Mouse (Mus musculus) ES-E14 (cell line): ENCODE measurements at regions not wholly inside any gene's neighbourhood (a gene's known extent, or its start where the extent isn't known, plus 50 kb on each side); places are given as distances from the start of the nearest gene placed in this dataset.

Experiments used
- DNase-seq: peaks from one replicate; pipeline ENCODE4 v3.0.0-alpha.2; 2013; ENCODE audit warnings: low read depth, low spot score
- H3K27ac ChIP-seq: 2 replicates; pipeline ENCODE4 v1.5.1; 2012; ENCODE audit warnings: low read depth, mild to moderate bottlenecking, low read length, moderate library complexity, mixed read lengths; ENCODE audit not compliant: poor library complexity, insufficient read depth, severe bottlenecking
- H3K36me3 ChIP-seq: 2 replicates; pipeline ENCODE4 v1.6.1; 2012; ENCODE audit warnings: mild to moderate bottlenecking, low read length, moderate library complexity, mixed read lengths; ENCODE audit not compliant: control insufficient read depth, poor library complexity, insufficient read depth, severe bottlenecking
- H3K4me1 ChIP-seq, 2 experiments: fragments of 150-350 bp in 1 of 2; sonication (generic) in 1 of 2; 2 replicates each; pipeline ENCODE4 v1.6.1; 2012; ENCODE audit warnings: low read length in 2 of 2, mild to moderate bottlenecking in 1 of 2, mixed read lengths in 1 of 2; ENCODE audit not compliant: control insufficient read depth in 2 of 2, insufficient read depth in 2 of 2, poor library complexity in 1 of 2
- H3K4me3 ChIP-seq, 2 experiments: fragments of 150-350 bp in 1 of 2; sonication (generic) in 1 of 2; 2 replicates each; pipeline ENCODE4 v1.5.1; 2012; ENCODE audit warnings: low read length in 2 of 2, low read depth in 1 of 2, mild to moderate bottlenecking in 1 of 2, mixed read lengths in 1 of 2; ENCODE audit not compliant: insufficient read depth in 1 of 2, poor library complexity in 1 of 2, severe bottlenecking in 1 of 2
- H3K9ac ChIP-seq: 2 replicates; pipeline ENCODE4 v1.6.1; 2012; ENCODE audit warnings: low read depth, mild to moderate bottlenecking, low read length, mixed read lengths; ENCODE audit not compliant: poor library complexity, insufficient read depth, severe bottlenecking
- H3K9me3 ChIP-seq: fragments of 150-350 bp; sonication (generic); 2 replicates; pipeline ENCODE4 v1.6.1; 2012; ENCODE audit warnings: low read depth, mild to moderate bottlenecking, low read length; ENCODE audit not compliant: control insufficient read depth, insufficient read depth
- CHD2 ChIP-seq: IDR thresholded peaks from 2 replicates; pipeline ENCODE4 v1.6.1; 2014; ENCODE audit warnings: mild to moderate bottlenecking, low read depth, low read length, inconsistent platforms
- HCFC1 ChIP-seq: IDR thresholded peaks from 2 replicates; pipeline ENCODE4 v1.6.1; 2012; ENCODE audit warnings: low read length, inconsistent platforms, borderline replicate concordance; ENCODE audit not compliant: insufficient read depth
- MAFK ChIP-seq: IDR thresholded peaks from 2 replicates; pipeline ENCODE4 v1.6.1; 2014; ENCODE audit warnings: mild to moderate bottlenecking, low read depth, low read length, inconsistent platforms; ENCODE audit not compliant: insufficient read depth
- ZC3H11A ChIP-seq: IDR thresholded peaks from 2 replicates; pipeline ENCODE4 v1.6.1; 2012; ENCODE audit warnings: low read depth, mild to moderate bottlenecking, inconsistent platforms, low read length, borderline replicate concordance
- ZNF384 ChIP-seq: IDR thresholded peaks from 2 replicates; pipeline ENCODE4 v1.6.1; 2012; ENCODE audit warnings: low read depth, low read length, inconsistent platforms
- in situ Hi-C, 2 experiments: fragments of 600-800 bp; cut with MboI; formaldehyde crosslinking; loops; one replicate each; pipeline ENCODE4 v1.15.1; 2025; ENCODE audit warnings: low sequenced_read_pairs in 2 of 2, inconsistent platforms in 1 of 2; ENCODE audit not compliant: unreplicated experiment in 2 of 2

DNA sequence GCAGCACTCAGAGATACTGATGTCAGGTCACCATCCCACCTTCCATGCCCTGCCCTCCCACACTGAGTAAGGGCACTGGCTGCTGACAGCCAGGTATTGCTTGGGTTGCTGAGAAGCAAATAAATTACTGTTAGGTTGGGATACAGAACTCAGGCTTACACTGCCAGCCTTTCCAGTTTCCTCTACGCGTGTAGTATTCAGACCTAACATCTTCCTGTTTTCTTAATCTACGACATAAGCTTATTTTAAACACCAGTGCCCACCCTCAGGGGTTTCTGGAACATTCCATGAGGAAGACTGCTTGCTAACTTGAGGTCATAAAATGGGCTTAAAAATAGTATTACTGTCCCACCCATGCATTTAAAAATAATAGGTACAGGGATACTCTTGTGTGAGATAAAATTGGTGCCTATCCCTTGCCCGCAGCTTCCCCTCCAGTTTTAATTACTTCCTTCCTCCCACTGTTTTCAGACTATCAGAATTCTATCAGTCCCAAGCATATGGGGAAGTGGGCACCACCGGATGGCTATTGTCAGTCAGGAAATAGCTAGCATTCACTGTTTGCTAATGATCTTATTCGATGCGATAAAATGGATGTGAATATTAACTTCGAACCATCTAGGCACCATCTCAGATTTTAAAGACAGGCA, 116.0 kb upstream of the Gap43 start:
- Histone ChIP-seq H3K27ac (no peak overlapping the region), H3K9ac (no peak overlapping the region), H3K9me3 (no peaks in the 10 kb centered on the region), H3K4me1 (no peaks in the 10 kb centered on the region), H3K36me3 (no peaks in the 10 kb centered on the region), H3K4me3 (no peak overlapping the region)
- in situ Hi-C loops, result no loop called here
- TF ChIP-seq ZC3H11A (no peak), MAFK (no peak), HCFC1 (no peak), CHD2 (no peak), ZNF384 (no peak)
- no peak for DNase-seq

DNA sequence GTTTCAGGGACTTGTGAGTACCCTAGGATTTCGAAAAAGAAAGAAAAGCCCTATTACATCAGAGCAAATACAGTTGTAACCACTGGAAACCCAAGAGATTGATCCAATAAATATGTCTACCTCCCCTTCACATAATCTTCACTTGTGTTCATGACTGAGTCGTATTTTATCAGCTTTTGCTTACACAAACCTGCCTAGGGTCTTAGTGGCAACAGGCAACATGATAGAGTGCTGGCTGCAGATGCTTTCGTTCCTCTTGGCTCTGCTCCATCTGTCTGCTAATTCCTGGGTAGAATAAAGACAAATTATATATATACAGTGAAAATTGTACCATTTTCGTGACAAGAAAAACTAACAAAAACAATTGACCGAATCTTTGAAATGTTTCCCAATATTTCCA, 112.9 kb upstream of the Gap43 start:
- TF ChIP-seq ZNF384, result no peak
- no peak for TF ChIP-seq CHD2
- TF ChIP-seq MAFK, result no peak
- no peak for TF ChIP-seq ZC3H11A
- no peak for TF ChIP-seq HCFC1
- in situ Hi-C loops, result no loop called here

DNA sequence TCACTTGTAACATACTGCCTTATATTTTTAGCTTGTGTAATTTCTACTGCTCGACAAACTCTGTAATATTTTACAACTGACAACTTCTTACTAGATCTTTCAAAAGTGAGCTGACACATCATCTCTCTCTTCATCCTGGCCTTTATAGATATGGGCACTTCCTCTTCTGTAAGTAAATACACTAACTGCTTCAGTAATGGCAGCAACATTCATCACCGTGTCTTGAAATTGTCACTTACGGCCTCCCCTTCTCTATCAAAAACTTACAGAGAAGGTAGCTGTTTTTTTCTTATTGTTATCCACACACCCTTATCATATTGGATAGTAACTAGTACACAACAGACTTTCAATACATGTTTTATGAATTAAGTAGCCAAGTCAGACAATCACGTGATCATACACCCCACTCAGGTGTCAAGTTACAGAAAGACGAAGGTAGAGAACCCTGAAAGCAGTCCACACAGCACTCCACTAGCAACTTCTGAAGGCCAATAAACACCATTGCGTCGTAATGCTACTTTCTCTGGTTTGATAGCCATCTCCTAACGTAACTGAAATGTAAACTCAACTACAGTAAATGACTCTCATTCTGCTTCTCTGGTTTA, 109.5 kb upstream of the Gap43 start:
- Histone ChIP-seq H3K4me3 (no peak overlapping the region), H3K9me3 (no peaks in the 10 kb centered on the region), H3K4me1 (no peaks in the 10 kb centered on the region), H3K36me3 (no peaks in the 10 kb centered on the region), H3K27ac (no peak overlapping the region), H3K9ac (no peak overlapping the region)
- no peak for TF ChIP-seq ZNF384
- TF ChIP-seq HCFC1, result no peak
- no peak for TF ChIP-seq ZC3H11A
- DNase-seq, result no peak
- in situ Hi-C loops, result no loop called here

More for the DNA sequence above, 112.9 kb upstream of the Gap43 start:
- Histone ChIP-seq H3K27ac (no peak overlapping the region), H3K36me3 (no peaks in the 10 kb centered on the region), H3K4me1 (no peaks in the 10 kb centered on the region), H3K9me3 (no peaks in the 10 kb centered on the region), H3K9ac (no peak overlapping the region), H3K4me3 (no peak overlapping the region)
- no peak for DNase-seq

DNA sequence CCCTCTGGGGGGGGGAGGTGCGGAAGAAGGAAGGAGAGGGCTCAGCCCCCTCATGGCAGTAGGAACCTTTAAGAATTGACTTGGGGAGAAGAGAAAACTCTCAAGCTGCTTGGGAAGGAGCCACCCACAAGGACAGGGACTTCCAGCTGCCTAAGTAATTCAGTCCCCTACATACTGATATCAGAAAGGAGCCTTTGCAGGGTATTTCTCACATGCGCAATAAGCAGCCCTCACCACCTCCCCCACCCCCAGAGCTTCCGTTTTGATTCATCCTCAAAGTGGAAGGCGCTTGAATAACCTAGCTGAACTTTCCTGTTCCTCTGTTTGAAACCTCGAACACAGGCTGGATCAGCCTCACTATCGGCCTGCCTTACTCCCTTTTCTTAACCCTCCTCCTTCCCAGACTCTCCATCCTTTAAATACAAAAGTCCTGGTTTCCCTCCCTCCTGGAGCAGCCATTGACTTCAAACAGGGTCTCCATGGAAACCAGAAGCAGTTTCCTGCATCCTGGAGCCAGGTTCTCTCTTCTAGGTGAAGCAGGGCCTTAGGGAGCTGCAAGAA, 104.5 kb upstream of the Gap43 start:
- no peak overlapping the region for H3K9ac ChIP-seq
- no peaks in the 10 kb centered on the region for H3K9me3 ChIP-seq
- H3K4me3 ChIP-seq, result no peak overlapping the region
- H3K36me3 ChIP-seq, result no peaks in the 10 kb centered on the region
- in situ Hi-C loops, result no loop called here
- H3K27ac ChIP-seq, result no peak overlapping the region
- DNase-seq, result no peak
- no peak for TF ChIP-seq ZNF384
- peaks cover 0 to 2% of the 10 kb centered on the region in 2 experiments; a peak in 1 of 4 replicates for H3K4me1 ChIP-seq

DNA sequence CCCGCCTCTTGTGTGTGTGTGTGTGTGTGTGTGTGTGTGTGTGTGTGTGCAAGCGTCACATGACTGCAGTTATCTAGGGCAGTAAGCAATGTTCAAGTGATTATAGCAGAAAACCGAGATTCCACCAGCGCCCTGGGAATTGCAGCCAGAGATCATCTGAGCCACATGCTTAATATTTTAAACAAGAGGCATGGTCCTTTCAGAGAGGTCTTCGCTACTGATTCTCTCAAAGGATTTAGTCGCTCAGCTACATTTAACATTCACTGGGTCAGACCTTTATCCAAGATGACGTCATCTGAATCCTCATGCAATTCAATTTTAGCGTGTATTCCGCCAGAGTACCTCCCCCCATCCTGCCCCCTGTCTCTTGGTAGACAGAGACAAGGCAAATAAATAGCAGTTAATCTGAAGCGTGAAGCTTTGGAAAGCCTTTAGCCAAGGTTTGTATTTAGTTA, 104.0 kb upstream of the Gap43 start:
- Histone ChIP-seq H3K4me3 (no peak overlapping the region), H3K9me3 (no peaks in the 10 kb centered on the region), H3K9ac (no peak overlapping the region), H3K36me3 (no peaks in the 10 kb centered on the region), H3K27ac (no peak overlapping the region), H3K4me1 (peaks cover 0 to 2% of the 10 kb centered on the region in 2 experiments; a peak in 1 of 4 replicates)
- no peak for TF ChIP-seq MAFK
- TF ChIP-seq ZC3H11A, result no peak
- TF ChIP-seq HCFC1, result no peak
- in situ Hi-C loops, result no loop called here
- DNase-seq, result no peak
